In genomic region chr10:66995181-66995580, GRCm38 (mm10) we compare ENCODE assay signal across 10 mouse cellular contexts.
DNase-seq lines count a peak whose midpoint lies in the region; ATAC-seq and TF ChIP-seq lines count a peak whose summit lies in the region.
"Had no signal": no experiment of that assay in that cellular context is flagged by ENCODE, and none has a peak within 500 bp of the region (broad histone marks: within the 10 kb centered on the region; RNA-seq: fewer than 3 reads in every experiment).

No protein-coding gene starts in this region.

- ATAC-seq in embryonic facial prominence, embryonic 14.5 days (ENCODE audit: low read depth) = no peak

- no peaks in the 10 kb centered on the region for H3K27me3 ChIP-seq in cerebellum, adult 2 months (ENCODE audit: control insufficient read depth, insufficient read depth, low read length)
- no peaks in the 10 kb centered on the region for H3K27me3 ChIP-seq in embryonic facial prominence, embryonic 14.5 days (replicated peaks; ENCODE audit: control insufficient read depth, insufficient read depth, low read length)
- H3K27me3 ChIP-seq in limb, embryonic 10.5 days (ENCODE audit: low read depth, poor library complexity, severe bottlenecking) = no peaks in the 10 kb centered on the region

- TF ChIP-seq CTCF in cerebellum, adult 2 months (IDR thresholded peaks at IDR 0.05; ENCODE audit: borderline replicate concordance, insufficient read depth, low read depth, low read length) = no peak

- no peaks in the 10 kb centered on the region for H3K36me3 ChIP-seq in embryonic facial prominence, embryonic 14.5 days (ENCODE audit: control insufficient read depth, insufficient read depth, low read length)
- H3K36me3 ChIP-seq in limb, embryonic 10.5 days = no peaks in the 10 kb centered on the region

- no peak overlapping the region for H3K4me2 ChIP-seq in embryonic facial prominence, embryonic 14.5 days (ENCODE audit: low read depth, low read length)

- H3K4me1 ChIP-seq in cerebellum, adult 2 months (ENCODE audit: control insufficient read depth, insufficient read depth, low read length) = no peaks in the 10 kb centered on the region
- peaks cover 7% of the 10 kb centered on the region for H3K4me1 ChIP-seq in embryonic facial prominence, embryonic 14.5 days (ENCODE audit: control insufficient read depth, insufficient read depth, low read length)
- H3K4me1 ChIP-seq in limb, embryonic 10.5 days = peaks cover 11% of the 10 kb centered on the region; the same call in 1 of the 2 replicates

- TF ChIP-seq POLR2A in cerebellum, adult 2 months (IDR thresholded peaks at IDR 0.05; ENCODE audit: borderline replicate concordance, insufficient read depth, low read length) = no peak

- 43% methylated on average over 6 of the region's 6 CpGs for whole genome bisulfite sequencing in cerebellum, adult 2 months
- 37% methylated on average over 6 of the region's 6 CpGs for WGBS in embryonic facial prominence, embryonic 14.5 days
- WGBS in limb, embryonic 10.5 days = 79% methylated on average over 6 of the region's 6 CpGs

- H3K9me3 ChIP-seq in embryonic facial prominence, embryonic 14.5 days (ENCODE audit: control insufficient read depth, low read length) = no peaks in the 10 kb centered on the region
- no peaks in the 10 kb centered on the region for H3K9me3 ChIP-seq in limb, embryonic 10.5 days (replicated peaks)

- DNase-seq in cerebellum, postnatal 10 days = peak; percentile 20 to 31
- DNase-seq in cerebellum, adult 2 months = no peak
- peak; percentile 14 to 26 for DNase-seq in layer of hippocampus, postnatal 36 days
- no peak for DNase-seq in layer of hippocampus, adult 11-12 months (ENCODE audit: low spot score)
- DNase-seq in embryonic facial prominence, embryonic 14.5 days (ENCODE audit: low spot score) = peak; percentile 36
- no peak for DNase-seq in limb, embryonic 10.5 days (ENCODE audit: low spot score)
- no peak for DNase-seq in thymus, postnatal 0 days (ENCODE audit: low spot score)
- no peak for DNase-seq in urinary bladder, postnatal 25 days (ENCODE audit: low spot score)
- DNase-seq: cerebellum, adult 8-10 months; thymus, postnatal 14 days had no signal

- H3K27ac ChIP-seq in cerebellum, adult 2 months (ENCODE audit: insufficient read depth, low read length) = no peak overlapping the region
- H3K27ac ChIP-seq in embryonic facial prominence, embryonic 14.5 days (replicated peaks; ENCODE audit: low read depth, low read length) = peak overlapping the region; percentile 50
- H3K27ac ChIP-seq in limb, embryonic 10.5 days = peak overlapping the region; percentile 38; the same call in 1 of the 2 replicates

- H3K9ac ChIP-seq in embryonic facial prominence, embryonic 14.5 days (ENCODE audit: low read depth, low read length) = no peak overlapping the region

- H3K4me3 ChIP-seq in cerebellum, adult 2 months (replicated peaks; ENCODE audit: insufficient read depth, low read depth, low read length) = no peak overlapping the region
- no peak overlapping the region for H3K4me3 ChIP-seq in embryonic facial prominence, embryonic 14.5 days (ENCODE audit: low read depth, low read length)
- no peak overlapping the region for H3K4me3 ChIP-seq in limb, embryonic 10.5 days

Comparison
In these comparisons a context has a peak if more than half of its experiments do, and no peak if none do; other contexts are left out.
1. DNase-seq: peak in cerebellum, postnatal 10 days (2 of 2), layer of hippocampus, postnatal 36 days (2 of 2) and embryonic facial prominence, embryonic 14.5 days (single experiment); none in cerebellum, adult 2 months (0 of 2), layer of hippocampus, adult 11-12 months (single experiment), limb, embryonic 10.5 days (single experiment), thymus, postnatal 0 days (single experiment) and urinary bladder, postnatal 25 days (single experiment).